Mouse (Mus musculus) cerebellum, adult 8-10 months (tissue): ENCODE results near the gene Prrg3.
"Not testable (repeated sequence)": the region's sequence is repeated elsewhere in the genome, so short reads cannot be mapped to it uniquely, and the experiment has no call there.

Source experiments
- DNase-seq: peaks from one replicate; pipeline ENCODE4 v3.0.0; 2022

The Prrg3 gene

DNA sequence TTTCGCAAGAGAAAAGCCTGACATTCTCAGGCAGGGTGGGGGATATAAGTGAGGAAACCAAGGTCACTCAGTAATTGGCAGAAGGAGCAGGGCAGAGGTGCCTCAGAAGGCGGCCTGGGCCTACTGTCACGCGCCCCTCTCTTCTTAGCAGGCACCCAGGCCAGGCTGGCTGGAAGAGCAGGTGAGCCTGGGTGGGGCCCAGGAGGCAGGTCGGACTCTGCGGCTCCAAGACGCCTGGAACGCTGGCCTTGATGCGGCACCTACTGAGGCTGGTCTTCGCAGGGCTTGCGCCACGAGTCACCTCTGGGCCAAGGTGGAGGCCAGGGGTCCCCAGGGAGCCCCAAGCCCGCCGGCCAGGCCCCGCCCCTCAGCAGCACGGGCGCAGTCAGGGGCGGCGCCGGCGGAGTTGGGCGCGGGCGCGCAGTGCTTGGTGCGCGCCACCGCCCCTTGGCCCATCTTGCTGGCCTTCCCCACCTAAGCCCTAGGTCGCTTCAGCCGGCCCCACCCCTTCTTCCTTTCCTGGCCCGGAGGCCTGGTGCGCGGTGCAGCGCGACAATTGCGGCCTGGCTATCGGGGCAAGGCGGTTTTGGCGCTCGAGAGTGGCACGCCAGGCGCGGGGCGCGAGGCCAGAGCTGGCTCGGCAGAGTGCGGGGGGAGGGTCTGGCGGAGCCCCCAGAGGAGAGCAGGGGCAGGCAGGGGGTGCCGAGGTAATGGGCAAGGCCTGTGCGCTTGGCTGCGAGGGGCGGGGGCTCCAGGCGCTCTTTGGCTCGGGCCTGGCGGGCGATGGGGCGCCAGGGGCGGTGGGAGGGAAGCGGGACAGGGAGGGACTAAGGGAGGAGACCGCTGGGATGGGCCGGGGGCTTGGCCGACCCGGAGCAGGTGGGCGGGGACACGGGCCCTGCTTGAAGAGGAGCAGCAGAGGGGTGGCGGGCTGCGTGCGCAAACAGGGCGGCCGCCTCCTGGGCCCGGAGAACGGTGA, at the start of gene Prrg3:
TSS of gene Prrg3 (plus strand) at position 552 of the 979 bp plus-strand sequence.
- DNase-seq = peak; percentile 20

DNA sequence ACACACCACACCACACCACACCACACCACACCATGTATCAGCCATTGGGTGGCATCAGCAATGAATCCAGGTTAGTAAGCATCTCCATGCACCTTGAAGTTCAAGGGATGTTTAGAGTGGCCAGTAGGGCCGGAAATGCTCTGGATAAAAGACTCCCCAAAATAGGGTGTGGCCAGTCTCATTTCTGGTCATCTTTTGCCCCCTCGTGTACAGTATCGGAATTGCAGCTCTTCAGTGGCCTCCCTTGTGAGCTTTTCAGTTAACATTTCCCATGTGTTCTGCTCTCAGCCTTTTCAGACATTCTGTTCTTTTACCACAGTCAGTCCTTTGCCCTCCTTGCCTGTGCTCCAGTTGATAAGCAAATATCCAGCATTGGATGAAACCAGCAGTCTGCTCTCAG, 15.8 kb upstream of the Prrg3 start:
- DNase-seq = peak; percentile 18

DNA sequence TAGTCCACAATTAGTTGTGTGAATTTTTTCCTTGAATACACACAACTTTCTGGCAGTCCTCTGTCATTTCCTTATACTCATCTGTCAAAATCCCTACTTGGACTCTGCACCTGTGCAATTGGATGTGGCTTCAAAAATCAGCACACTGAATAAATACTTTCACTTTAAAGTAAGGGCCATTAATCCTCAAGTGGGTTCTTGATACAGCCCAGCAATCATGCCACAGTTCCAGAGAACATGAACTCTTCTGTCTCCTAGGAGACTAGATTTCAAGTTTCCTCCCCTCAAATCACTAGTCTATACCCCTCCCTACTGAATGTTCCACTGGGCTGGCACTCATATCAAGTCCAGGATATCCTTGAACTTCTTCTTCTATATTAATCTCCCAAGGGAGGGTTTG, 4.1 kb upstream of the Prrg3 start:
- no peak for DNase-seq

DNA sequence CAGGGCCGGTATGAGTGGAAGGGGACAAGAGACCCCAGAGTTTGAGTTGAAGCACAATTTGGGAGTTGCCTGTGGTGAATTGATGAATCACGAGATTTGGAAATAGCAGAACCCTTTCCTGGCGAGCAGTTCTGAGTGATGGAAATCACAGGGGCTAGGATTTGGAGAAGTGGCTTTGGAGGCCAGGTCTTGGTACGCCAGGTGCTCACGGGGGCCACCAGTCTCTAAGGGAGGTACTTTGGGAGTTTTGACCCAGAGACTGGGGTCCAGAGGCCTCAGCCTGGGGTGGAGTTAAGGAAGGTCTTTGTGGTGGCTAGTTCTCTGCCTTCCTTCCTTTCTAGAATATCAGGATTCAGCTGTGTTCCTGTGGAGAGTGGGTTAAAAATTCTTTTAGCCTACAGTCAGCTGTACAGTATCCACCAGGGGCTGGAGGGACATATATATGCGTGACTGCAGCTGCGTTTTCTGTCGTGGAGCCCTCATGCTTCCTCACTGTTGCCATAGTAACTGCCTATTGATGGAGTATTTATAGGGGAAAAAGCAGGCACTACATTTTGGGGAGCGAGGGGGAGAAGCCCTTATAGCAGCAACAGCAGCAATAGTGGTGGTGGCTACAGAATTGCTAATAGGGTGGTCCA, 970 bp downstream of the Prrg3 start:
- no peak for DNase-seq

DNA sequence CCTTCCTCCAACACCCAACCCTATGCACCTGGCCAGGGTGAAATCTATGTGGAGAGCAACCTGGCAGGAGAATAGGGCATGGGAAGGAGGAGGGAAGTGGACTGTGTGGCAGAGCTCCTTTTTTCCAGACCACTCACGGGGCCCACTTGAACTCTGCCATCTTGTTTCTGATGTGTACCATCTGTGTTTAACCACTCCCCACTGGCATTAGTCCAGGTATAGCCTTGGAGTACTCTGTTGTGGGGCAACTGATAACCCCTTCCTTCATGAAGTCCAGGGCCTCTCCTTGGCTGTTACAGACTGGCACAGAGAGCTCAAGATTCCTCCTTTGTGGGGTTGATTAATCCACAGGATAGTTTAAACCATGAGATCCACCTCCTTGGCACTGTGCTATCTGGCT, 5.8 kb downstream of the Prrg3 start:
- DNase-seq = no peak

DNA sequence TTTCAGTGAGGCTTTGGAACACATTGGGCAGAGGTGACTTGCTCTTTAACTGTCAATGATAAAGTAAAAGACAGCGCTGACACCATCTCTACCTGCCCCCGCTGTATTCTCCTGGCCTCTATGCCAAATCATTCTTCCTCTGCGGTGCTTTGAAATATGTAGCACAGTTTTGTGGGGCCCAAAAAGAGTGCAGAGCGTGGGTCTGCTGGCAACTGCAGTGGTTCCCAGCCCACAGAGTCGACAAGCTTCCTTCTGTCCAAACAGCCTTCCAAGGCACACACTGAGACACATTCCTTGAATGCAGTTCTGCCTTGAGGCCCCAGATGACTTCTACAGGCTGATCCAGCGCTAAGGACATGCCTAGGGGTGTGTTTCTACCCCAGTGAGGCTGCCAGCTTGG, 6.4 kb downstream of the Prrg3 start:
- no peak for DNase-seq

DNA sequence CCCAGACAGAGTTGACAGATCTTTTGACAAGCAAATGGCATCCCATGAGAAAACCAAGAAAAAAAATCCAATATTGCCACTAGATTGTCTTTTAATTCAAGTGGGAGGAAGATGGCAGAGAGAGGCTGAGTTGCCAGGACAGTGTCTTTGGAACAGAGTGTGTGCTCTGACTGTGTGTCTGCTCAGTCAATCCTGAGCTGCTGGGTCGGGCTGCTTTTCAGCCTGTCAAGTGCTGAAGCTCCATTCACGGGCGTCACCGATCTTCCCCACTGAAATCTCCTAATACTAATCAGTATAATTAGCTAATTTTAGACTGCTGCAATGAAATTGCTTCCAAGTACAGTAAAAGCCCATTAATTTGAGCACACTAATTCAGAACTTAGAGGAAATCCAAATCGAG, 8.9 kb downstream of the Prrg3 start:
- no peak for DNase-seq

DNA sequence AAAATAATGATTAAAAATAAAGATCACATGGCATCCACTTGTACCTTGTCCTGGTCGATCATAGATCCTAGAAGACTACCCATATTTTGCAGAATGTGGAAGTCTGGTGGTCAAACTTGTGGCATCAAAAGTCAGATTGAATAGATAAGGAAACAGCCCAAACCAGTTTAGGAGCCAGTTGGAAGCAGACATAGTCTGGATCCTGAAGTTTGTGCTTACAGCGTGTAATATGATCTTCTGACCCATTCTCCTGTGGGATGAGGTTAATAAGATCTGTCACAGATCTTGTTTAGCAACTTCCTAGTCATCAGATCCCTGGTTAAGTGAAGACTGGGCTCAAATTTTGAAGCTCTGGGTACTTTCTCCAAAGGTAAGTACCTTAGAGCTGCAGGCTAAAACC, 10.3 kb downstream of the Prrg3 start, which contains the start of gene Fate1:
TSS of gene Fate1 (plus strand) at position 301 of the 400 bp plus-strand sequence.
- DNase-seq = no peak

DNA sequence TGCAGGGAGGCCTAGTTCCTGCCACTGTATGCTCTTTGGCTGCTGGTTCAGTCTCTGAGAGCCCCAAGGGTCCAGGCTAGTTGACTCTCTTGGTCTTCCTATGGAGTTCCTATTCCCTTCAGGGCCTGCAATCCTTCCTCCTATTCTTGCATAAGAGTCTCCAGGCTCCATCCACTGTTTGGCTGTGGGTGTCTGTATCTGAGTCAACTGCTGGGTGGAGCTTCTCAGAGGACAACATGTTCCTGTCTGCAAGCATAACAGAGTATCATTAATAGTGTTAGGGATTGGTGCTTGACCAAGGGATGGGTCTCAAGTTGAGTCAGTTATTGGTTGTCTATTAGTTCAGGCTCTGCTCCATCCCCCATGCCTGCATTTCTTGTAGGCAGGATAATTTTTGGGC, 15.3 kb downstream of the Prrg3 start:
- not testable (repeated sequence) for DNase-seq

DNA sequence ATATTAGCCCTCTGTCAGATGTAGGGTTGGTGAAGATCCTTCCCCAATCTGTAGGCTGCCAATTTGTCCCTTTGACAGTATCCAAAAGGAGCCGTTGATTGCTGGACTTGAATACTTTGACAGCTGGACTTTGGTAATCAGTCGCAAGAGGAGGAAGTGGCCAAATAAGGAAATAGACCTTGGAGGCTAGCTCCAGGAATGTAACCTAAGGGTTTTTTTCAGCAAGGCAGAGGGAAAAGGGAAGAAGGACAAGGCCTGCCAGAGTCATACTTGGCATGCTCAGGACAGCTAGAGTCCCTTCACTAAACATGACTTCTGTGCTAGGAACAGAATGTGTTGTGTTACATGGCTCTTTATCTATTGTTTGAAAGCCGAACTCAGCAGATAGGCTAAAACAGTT, 18.0 kb downstream of the Prrg3 start:
- no peak for DNase-seq

DNA sequence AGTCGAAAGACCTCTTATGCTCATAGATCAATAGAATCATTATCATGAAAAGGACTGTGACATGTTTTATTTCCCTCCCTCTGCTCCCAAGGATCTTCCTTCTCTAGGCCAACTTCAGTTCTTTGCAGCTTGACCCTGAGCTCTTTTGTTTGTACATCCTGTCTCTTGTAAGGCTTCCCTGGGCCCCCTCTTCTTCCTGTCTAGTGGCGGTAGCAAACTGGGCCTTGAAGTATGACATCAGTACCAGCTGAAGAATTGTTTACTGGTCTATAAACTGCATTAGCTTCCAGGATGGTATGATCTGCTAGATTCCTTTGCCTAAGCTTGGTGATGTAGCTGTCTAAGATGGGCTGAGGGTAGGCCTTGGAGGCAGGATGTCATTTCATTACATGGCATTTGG, 18.9 kb downstream of the Prrg3 start:
- no peak for DNase-seq

DNA sequence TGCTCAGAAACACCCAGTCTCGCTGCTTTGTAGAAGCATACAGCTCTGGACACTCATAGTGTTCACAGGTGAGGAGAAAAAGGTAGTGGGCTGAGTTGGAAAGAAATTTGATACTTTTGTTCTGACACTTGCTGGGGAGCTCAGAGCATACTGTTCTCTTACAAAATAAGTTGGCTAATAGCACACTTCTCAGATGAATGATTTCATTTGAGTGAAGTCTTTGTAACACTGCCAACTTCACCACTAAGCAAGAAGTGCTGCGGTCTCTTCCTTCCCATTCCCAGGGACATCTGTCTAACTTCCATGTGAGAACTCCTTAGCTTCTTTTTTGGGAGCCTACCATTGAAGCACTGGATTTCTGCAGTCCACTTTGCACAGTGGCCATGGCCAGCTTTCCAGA, 20.8 kb downstream of the Prrg3 start:
- DNase-seq = no peak

DNA sequence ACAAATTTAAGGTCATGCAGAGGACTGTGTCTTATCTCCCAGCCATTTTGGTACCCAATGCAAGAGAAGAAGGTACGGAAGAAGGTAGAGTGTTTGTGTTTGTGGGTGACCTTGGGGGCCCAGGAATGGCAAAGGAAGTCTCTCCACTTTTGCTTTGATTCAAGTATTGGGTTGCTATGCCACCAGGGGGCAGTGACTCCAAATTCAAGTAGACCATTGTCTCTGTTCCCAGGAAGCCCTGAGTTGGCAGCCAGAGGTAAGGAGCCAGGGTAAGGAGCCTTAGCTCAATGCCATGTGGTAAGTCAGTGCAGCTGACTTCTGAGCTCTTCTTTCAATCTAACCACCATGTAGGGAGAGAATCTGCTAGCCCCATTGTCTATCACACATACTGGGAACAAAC, 21.4 kb downstream of the Prrg3 start:
- DNase-seq = no peak

DNA sequence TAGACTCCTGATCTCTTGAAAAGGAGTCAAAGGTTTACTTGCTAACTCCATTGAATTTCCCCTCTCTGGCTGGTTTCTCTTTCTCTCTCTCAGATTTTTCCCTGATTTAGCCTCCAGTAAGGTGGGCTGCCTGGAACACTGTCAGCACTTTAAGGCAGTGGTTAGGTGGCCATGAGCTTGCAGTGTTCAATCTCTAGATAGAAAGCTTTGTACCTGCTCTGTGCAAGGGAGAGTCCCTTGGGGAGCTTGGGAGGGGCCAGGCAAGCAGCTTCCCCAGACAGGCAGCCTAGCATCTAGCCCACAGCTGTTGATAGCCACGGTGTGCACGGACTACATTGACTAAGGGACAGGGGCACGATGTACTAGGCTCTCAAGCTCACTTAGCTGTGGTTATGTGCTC, 29.1 kb downstream of the Prrg3 start, which contains the start of gene Cnga2:
TSS of gene Cnga2 (plus strand) at position 301 of the 400 bp plus-strand sequence.
- no peak for DNase-seq

DNA sequence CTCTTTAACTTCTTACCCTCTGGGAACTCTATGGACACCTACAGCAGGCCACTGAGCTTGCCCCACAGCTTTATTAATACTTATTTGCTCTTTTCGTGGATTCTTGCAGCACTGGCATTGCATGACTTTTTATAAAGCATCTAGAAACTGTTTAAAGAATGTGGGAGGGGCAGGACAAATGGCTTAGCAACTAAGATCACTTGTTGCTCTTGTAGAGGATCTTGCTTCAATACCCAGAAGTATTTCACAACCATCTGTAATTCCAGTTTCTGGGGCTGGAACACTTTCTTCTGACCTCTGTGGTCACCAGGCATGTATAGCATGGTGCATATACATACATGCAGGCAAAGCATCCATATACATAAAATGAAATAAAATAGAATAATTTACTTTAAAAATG, 33.5 kb downstream of the Prrg3 start:
- no peak for DNase-seq

DNA sequence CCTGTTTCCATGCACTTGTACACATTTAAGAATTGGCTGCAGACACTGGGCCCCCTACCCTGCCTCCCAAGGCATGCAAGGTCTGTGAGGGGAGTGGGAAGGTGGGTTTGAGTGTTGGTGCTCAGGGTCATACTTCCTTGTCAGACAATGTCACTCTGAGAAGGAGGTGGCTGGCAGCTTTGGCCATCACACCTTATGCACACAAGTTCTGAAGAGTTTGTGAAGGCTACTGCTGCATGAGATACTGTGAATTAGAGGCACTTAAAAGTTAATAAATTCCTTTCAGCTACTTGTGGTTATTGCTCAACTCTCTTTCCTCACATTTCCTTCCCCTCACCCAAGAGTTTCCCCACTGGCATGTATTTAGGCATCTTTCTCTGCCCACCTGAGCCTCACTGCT, 47.5 kb downstream of the Prrg3 start:
- DNase-seq = no peak

DNA sequence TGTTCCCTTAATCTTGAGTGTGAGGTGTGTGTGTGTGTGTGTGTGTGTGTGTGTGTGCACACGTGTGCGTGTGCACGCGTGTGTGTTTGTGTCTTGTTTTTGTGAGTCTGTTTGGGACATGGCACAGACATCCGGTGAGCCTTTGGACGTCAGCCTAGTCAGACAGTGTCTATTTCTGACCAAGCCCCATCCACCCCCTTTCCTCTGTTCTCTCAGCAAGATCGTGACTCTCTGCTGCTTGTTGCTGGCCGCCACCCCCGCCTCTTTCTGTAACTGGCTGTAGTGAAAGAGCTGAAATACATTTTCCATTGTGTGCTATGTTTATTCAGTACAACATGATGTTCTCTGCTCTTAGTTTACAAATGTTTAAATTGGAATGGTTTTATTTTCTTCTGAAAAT, 49.8 kb downstream of the Prrg3 start:
- no peak for DNase-seq

DNA sequence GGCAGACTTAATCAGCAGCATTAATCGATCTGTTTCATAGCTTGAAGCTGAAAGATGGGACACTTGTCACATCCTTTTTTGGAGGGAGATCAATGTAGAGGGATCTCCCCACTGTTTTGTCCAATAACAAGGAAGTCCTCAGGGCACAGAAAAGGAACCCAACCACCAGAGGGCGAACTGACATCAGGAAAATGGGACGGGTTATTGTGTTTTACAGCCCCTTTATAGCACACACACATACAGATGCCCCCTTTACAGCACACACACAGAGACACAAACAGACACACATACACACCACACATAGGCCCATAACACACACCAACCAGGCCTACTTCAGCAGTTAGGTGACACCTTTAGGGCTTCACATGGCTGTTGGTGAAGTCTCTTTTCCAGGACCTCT, 50.4 kb downstream of the Prrg3 start:
- DNase-seq = no peak

DNA sequence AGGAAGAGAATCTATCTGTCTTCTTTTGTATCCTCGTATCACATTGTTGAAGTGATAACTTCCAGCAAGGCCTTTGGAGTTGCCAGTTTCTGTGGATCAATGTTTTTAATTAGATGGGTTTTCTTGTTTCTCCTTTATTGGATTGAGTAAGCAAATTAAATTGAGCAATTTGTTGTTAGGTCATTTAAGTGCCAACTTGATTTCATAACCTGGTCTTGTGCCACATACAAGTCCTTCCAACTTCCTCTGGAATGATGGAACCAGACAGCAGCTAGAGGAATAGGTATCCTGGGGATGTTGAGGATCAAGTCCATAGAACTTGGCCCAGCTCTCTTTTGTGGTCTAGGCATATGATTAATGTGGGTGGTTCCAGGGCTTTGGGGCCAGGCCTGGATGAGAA, 59.8 kb downstream of the Prrg3 start:
- no peak for DNase-seq
